Mouse (Mus musculus) midbrain, postnatal 0 days (tissue): ENCODE results near the gene 6030445D17Rik. TPM values are rescaled to one million over a fixed set of nuclear protein-coding genes. Genes with fewer than 3 reads are reported as not detected.

Source experiments
- ATAC-seq: fragments of 200-750 bp; cut with Nextera tagmentation; 2 replicates; pipeline ENCODE4 v1.8.0; 2017; ENCODE audit warnings: moderate number of reproducible peaks, mild to moderate bottlenecking, moderate TSS enrichment, moderate library complexity; ENCODE audit not compliant: low FRiP score
- DNase-seq: peaks from one replicate; pipeline ENCODE4 v3.0.0-alpha.2; 2015; ENCODE audit warnings: low spot score
- H3K27ac ChIP-seq: fragments of 300-500 bp; sonication (generic); 2 replicates; pipeline ENCODE4 v1.5.1; 2014; ENCODE audit warnings: low read depth, mild to moderate bottlenecking, low read length, mixed read lengths
- H3K27me3 ChIP-seq: fragments of 300-500 bp; sonication (generic); 2 replicates; pipeline ENCODE4 v1.6.1; 2014; ENCODE audit warnings: low read length, control low read depth, mixed read lengths; ENCODE audit not compliant: insufficient read depth
- H3K36me3 ChIP-seq: fragments of 300-500 bp; sonication (generic); 2 replicates; pipeline ENCODE4 v1.6.1; 2014; ENCODE audit warnings: low read length, control low read depth, mixed read lengths; ENCODE audit not compliant: insufficient read depth
- H3K4me1 ChIP-seq: fragments of 300-500 bp; sonication (generic); 2 replicates; pipeline ENCODE4 v1.6.1; 2014; ENCODE audit warnings: mild to moderate bottlenecking, control low read depth, antibody characterized with exemption, low read length, mixed read lengths; ENCODE audit not compliant: insufficient read depth
- H3K4me2 ChIP-seq: fragments of 300-500 bp; sonication (generic); 2 replicates; pipeline ENCODE4 v1.6.1; 2014; ENCODE audit warnings: low read depth, mild to moderate bottlenecking, low read length, mixed read lengths; ENCODE audit not compliant: poor library complexity, severe bottlenecking
- H3K4me3 ChIP-seq: fragments of 300-500 bp; sonication (generic); 2 replicates; pipeline ENCODE4 v1.5.1; 2014; ENCODE audit warnings: low read depth, mild to moderate bottlenecking, low read length, moderate library complexity
- H3K9ac ChIP-seq: fragments of 300-500 bp; sonication (generic); replicated peaks from 2 replicates; pipeline ENCODE4 v1.6.1; 2014; ENCODE audit warnings: mild to moderate bottlenecking, low read length, moderate library complexity, mixed read lengths; ENCODE audit not compliant: poor library complexity, severe bottlenecking
- H3K9me3 ChIP-seq: fragments of 300-500 bp; sonication (generic); 2 replicates; pipeline ENCODE4 v1.6.1; 2016; ENCODE audit warnings: low read length, control low read depth
- CTCF ChIP-seq: IDR thresholded peaks from 2 replicates; pipeline ENCODE4 v1.5.1; 2016; ENCODE audit warnings: antibody characterized with exemption, mild to moderate bottlenecking
- WGBS: fragments of 180-500 bp; shearing (Covaris S2); extraction: QIAGEN DNeasy Blood & Tissue Kit; methylation state at CpG from one replicate; pipeline ENCODE4 v1.1.7; 2014; 5-methylcytosine and 5-hydroxymethylcytosine counted together
- polyA plus RNA-seq: library from polyadenylated mRNA; unstranded; fragments of >200 nt; fragmentation: Nextera tagmentation; extraction: Ambion mirVana; gene quantifications from 2 replicates; pipeline ENCODE4 v1.2.1, GENCODE M21; 2015
- total RNA-seq: library from RNA; depleted of rRNA; stranded (reverse); fragments of >200 nt; gene quantifications from 2 replicates; pipeline ENCODE4 v1.2.3, GENCODE M21; 2014

The 6030445D17Rik gene
- total and polyA plus RNA-seq, 2 experiments from 2014 or later, result 0.22 to 0.27 TPM

GRCm38 (mm10) chr4:136424120-136424999 lies 37.7 kb upstream of the 6030445D17Rik start:
- H3K4me3 ChIP-seq, result peak overlapping the region; percentile 58
- peak overlapping the region; percentile 62 for H3K9ac ChIP-seq
- H3K9me3 ChIP-seq, result no peaks in the 10 kb centered on the region
- peaks cover 9% of the 10 kb centered on the region; the same call in 1 of the 2 replicates for H3K27me3 ChIP-seq
- H3K4me2 ChIP-seq, result peak overlapping the region; percentile 97
- H3K4me1 ChIP-seq, result peaks cover 5% of the 10 kb centered on the region; the same call in 1 of the 2 replicates
- ATAC-seq (no peak), DNase-seq (no peak)
- 2% methylated on average over 68 of the region's 70 CpGs for WGBS
- no peak for TF ChIP-seq CTCF
- H3K27ac ChIP-seq, result no peak overlapping the region
- H3K36me3 ChIP-seq, result no peaks in the 10 kb centered on the region

GRCm38 (mm10) chr4:136425000-136425288 lies 37.1 kb upstream of the 6030445D17Rik start:
- peak; percentile 60 for TF ChIP-seq CTCF
- Histone ChIP-seq H3K4me2 (peak overlapping the region; percentile 97), H3K27ac (no peak overlapping the region), H3K27me3 (peaks cover 9% of the 10 kb centered on the region; the same call in 1 of the 2 replicates), H3K9ac (peak overlapping the region; percentile 62), H3K4me3 (peak overlapping the region; percentile 58), H3K9me3 (no peaks in the 10 kb centered on the region), H3K36me3 (no peaks in the 10 kb centered on the region), H3K4me1 (peaks cover 6% of the 10 kb centered on the region; the same call in 1 of the 2 replicates)
- 3% methylated on average over 15 of the region's 15 CpGs for WGBS
- ATAC-seq (no peak), DNase-seq (no peak)

- WGBS, result 26% methylated on average over 10 of the region's 11 CpGs
- H3K9ac ChIP-seq, result no peak overlapping the region
- ATAC-seq, result no peak
Measured at GRCm38 (mm10) chr4:136430609-136431375, 31.3 kb upstream of the 6030445D17Rik start.

GRCm38 (mm10) chr4:136431376-136431693 lies 30.7 kb upstream of the 6030445D17Rik start:
- Histone ChIP-seq H3K27ac (no peak overlapping the region), H3K9me3 (no peaks in the 10 kb centered on the region)
- 0% methylated on average over 3 of the region's 3 CpGs for WGBS

More at GRCm38 (mm10) chr4:136430609-136431375, 31.3 kb upstream of the 6030445D17Rik start:
- DNase-seq, result no peak
- H3K4me1 ChIP-seq, result peaks cover 6% of the 10 kb centered on the region; the same call in 1 of the 2 replicates
- no peaks in the 10 kb centered on the region for H3K9me3 ChIP-seq
- H3K27me3 ChIP-seq, result peaks cover 3% of the 10 kb centered on the region; the same call in 1 of the 2 replicates
- no peak overlapping the region for H3K27ac ChIP-seq
- no peaks in the 10 kb centered on the region for H3K36me3 ChIP-seq
- TF ChIP-seq CTCF, result no peak
- no peak overlapping the region for H3K4me2 ChIP-seq
- H3K4me3 ChIP-seq, result no peak overlapping the region

GRCm38 (mm10) chr4:136434029-136434428 lies 28.0 kb upstream of the 6030445D17Rik start:
- DNase-seq (no peak), ATAC-seq (no peak)
- H3K4me1 ChIP-seq, result peaks cover 6% of the 10 kb centered on the region; the same call in 1 of the 2 replicates
- H3K9me3 ChIP-seq, result no peaks in the 10 kb centered on the region
- 94% methylated on average over 4 of the region's 4 CpGs for WGBS
- H3K27ac ChIP-seq, result no peak overlapping the region
- H3K4me3 ChIP-seq, result no peak overlapping the region
- H3K27me3 ChIP-seq, result no peaks in the 10 kb centered on the region
- H3K36me3 ChIP-seq, result no peaks in the 10 kb centered on the region
- H3K9ac ChIP-seq, result no peak overlapping the region
- H3K4me2 ChIP-seq, result no peak overlapping the region
- TF ChIP-seq CTCF, result no peak

More at GRCm38 (mm10) chr4:136431376-136431693, 30.7 kb upstream of the 6030445D17Rik start:
- H3K9ac ChIP-seq, result no peak overlapping the region
- H3K4me3 ChIP-seq, result no peak overlapping the region
- ATAC-seq (no peak), DNase-seq (peak; percentile 82)
- peaks cover 6% of the 10 kb centered on the region; the same call in 1 of the 2 replicates for H3K4me1 ChIP-seq
- H3K36me3 ChIP-seq, result no peaks in the 10 kb centered on the region
- peaks cover 3% of the 10 kb centered on the region; the same call in 1 of the 2 replicates for H3K27me3 ChIP-seq
- H3K4me2 ChIP-seq, result no peak overlapping the region
- peak; percentile 82 for TF ChIP-seq CTCF
